Mouse (Mus musculus): ENCODE measurements at regions not wholly inside any gene's neighbourhood (a gene's known extent, or its start where the extent isn't known, plus 50 kb on each side); places are given as distances from the start of the nearest gene placed in this dataset.

GRCm38 (mm10) chr5:120340696-120341231 lies 90.7 kb upstream of the Lhx5 start:
- Histone ChIP-seq H3K27ac (replicated peaks; ENCODE audit: insufficient read depth, low read depth, low read length) (no peak overlapping the region), H3K9ac (ENCODE audit: low read depth, low read length) (no peak overlapping the region), H3K36me3 (ENCODE audit: control insufficient read depth, insufficient read depth, low read length) (no peaks in the 10 kb centered on the region), H3K4me3 (ENCODE audit: insufficient read depth, low read depth, low read length) (no peak overlapping the region), H3K4me1 (ENCODE audit: control insufficient read depth, insufficient read depth, low read length) (no peaks in the 10 kb centered on the region), H3K79me2 (ENCODE audit: control insufficient read depth, insufficient read depth, low read length) (no peaks in the 10 kb centered on the region), H3K27me3 (ENCODE audit: control insufficient read depth, insufficient read depth, low read length) (no peaks in the 10 kb centered on the region)
- WGBS: 59% methylated on average over 3 of the region's 3 CpGs
- TF ChIP-seq CTCF (IDR thresholded peaks at IDR 0.05; ENCODE audit: low read depth, low read length) (no peak), POLR2A (IDR thresholded peaks at IDR 0.05; ENCODE audit: extremely low read depth, insufficient read depth, low read length) (no peak)
- DNase-seq (ENCODE audit: extremely low read depth, low read depth, low spot score): no peak

GRCm38 (mm10) chr5:120350461-120350860 lies 81.0 kb upstream of the Lhx5 start:
- H3K4me1 ChIP-seq (ENCODE audit: control insufficient read depth, insufficient read depth, low read length): no peaks in the 10 kb centered on the region
- H3K4me3 ChIP-seq (ENCODE audit: insufficient read depth, low read depth, low read length): no peak overlapping the region
- TF ChIP-seq POLR2A (IDR thresholded peaks at IDR 0.05; ENCODE audit: extremely low read depth, insufficient read depth, low read length): no peak
- no peak for TF ChIP-seq CTCF (IDR thresholded peaks at IDR 0.05; ENCODE audit: low read depth, low read length)
- peaks cover 7% of the 10 kb centered on the region; the same call in 1 of the 2 replicates for H3K27me3 ChIP-seq (ENCODE audit: control insufficient read depth, insufficient read depth, low read length)
- no peaks in the 10 kb centered on the region for H3K36me3 ChIP-seq (ENCODE audit: control insufficient read depth, insufficient read depth, low read length)
- H3K27ac ChIP-seq (replicated peaks; ENCODE audit: insufficient read depth, low read depth, low read length): no peak overlapping the region
- H3K79me2 ChIP-seq (ENCODE audit: control insufficient read depth, insufficient read depth, low read length): no peaks in the 10 kb centered on the region
- no peak overlapping the region for H3K9ac ChIP-seq (ENCODE audit: low read depth, low read length)
- DNase-seq (ENCODE audit: extremely low read depth, low read depth, low spot score): no peak
- 75% methylated on average over 3 of the region's 3 CpGs for WGBS

- Histone ChIP-seq H3K9ac (ENCODE audit: low read depth, low read length) (no peak overlapping the region), H3K4me3 (ENCODE audit: insufficient read depth, low read depth, low read length) (no peak overlapping the region), H3K79me2 (ENCODE audit: control insufficient read depth, insufficient read depth, low read length) (no peaks in the 10 kb centered on the region), H3K27me3 (ENCODE audit: control insufficient read depth, insufficient read depth, low read length) (peaks cover 7% of the 10 kb centered on the region; the same call in 1 of the 2 replicates), H3K27ac (replicated peaks; ENCODE audit: insufficient read depth, low read depth, low read length) (no peak overlapping the region), H3K4me1 (ENCODE audit: control insufficient read depth, insufficient read depth, low read length) (no peaks in the 10 kb centered on the region), H3K36me3 (ENCODE audit: control insufficient read depth, insufficient read depth, low read length) (no peaks in the 10 kb centered on the region)
- 38% methylated on average over 5 of the region's 5 CpGs for WGBS
- DNase-seq (ENCODE audit: extremely low read depth, low read depth, low spot score): no peak
- TF ChIP-seq POLR2A (IDR thresholded peaks at IDR 0.05; ENCODE audit: extremely low read depth, insufficient read depth, low read length): no peak
- no peak for TF ChIP-seq CTCF (IDR thresholded peaks at IDR 0.05; ENCODE audit: low read depth, low read length)
These were observed 79.7 kb upstream of the Lhx5 start for GRCm38 (mm10) chr5:120351827-120352226.

GRCm38 (mm10) chr5:120353657-120354056 lies 77.8 kb upstream of the Lhx5 start:
- H3K27ac ChIP-seq (replicated peaks; ENCODE audit: insufficient read depth, low read depth, low read length): no peak overlapping the region
- no peaks in the 10 kb centered on the region for H3K4me1 ChIP-seq (ENCODE audit: control insufficient read depth, insufficient read depth, low read length)
- TF ChIP-seq POLR2A (IDR thresholded peaks at IDR 0.05; ENCODE audit: extremely low read depth, insufficient read depth, low read length) (no peak), CTCF (IDR thresholded peaks at IDR 0.05; ENCODE audit: low read depth, low read length) (no peak)
- H3K79me2 ChIP-seq (ENCODE audit: control insufficient read depth, insufficient read depth, low read length): no peaks in the 10 kb centered on the region
- H3K36me3 ChIP-seq (ENCODE audit: control insufficient read depth, insufficient read depth, low read length): no peaks in the 10 kb centered on the region
- 70% methylated on average over 5 of the region's 5 CpGs for WGBS
- H3K4me3 ChIP-seq (ENCODE audit: insufficient read depth, low read depth, low read length): no peak overlapping the region
- no peak overlapping the region for H3K9ac ChIP-seq (ENCODE audit: low read depth, low read length)
- DNase-seq (ENCODE audit: extremely low read depth, low read depth, low spot score): no peak
- H3K27me3 ChIP-seq (ENCODE audit: control insufficient read depth, insufficient read depth, low read length): peaks cover 11% of the 10 kb centered on the region; the same call in 1 of the 2 replicates

- Histone ChIP-seq H3K27ac (replicated peaks; ENCODE audit: insufficient read depth, low read depth, low read length) (no peak overlapping the region), H3K27me3 (ENCODE audit: control insufficient read depth, insufficient read depth, low read length) (peaks cover 14% of the 10 kb centered on the region; the same call in 1 of the 2 replicates), H3K9ac (ENCODE audit: low read depth, low read length) (no peak overlapping the region), H3K4me3 (ENCODE audit: insufficient read depth, low read depth, low read length) (no peak overlapping the region), H3K79me2 (ENCODE audit: control insufficient read depth, insufficient read depth, low read length) (no peaks in the 10 kb centered on the region), H3K36me3 (ENCODE audit: control insufficient read depth, insufficient read depth, low read length) (no peaks in the 10 kb centered on the region), H3K4me1 (ENCODE audit: control insufficient read depth, insufficient read depth, low read length) (no peaks in the 10 kb centered on the region)
- WGBS: 79% methylated on average over 4 of the region's 4 CpGs
- no peak for DNase-seq (ENCODE audit: extremely low read depth, low read depth, low spot score)
- TF ChIP-seq CTCF (IDR thresholded peaks at IDR 0.05; ENCODE audit: low read depth, low read length) (no peak), POLR2A (IDR thresholded peaks at IDR 0.05; ENCODE audit: extremely low read depth, insufficient read depth, low read length) (no peak)
These were observed 74.5 kb upstream of the Lhx5 start for GRCm38 (mm10) chr5:120356950-120357349.

GRCm38 (mm10) chr5:120358084-120358690 lies 73.3 kb upstream of the Lhx5 start:
- WGBS: 35% methylated on average over 20 of the region's 20 CpGs
- Histone ChIP-seq H3K27me3 (ENCODE audit: control insufficient read depth, insufficient read depth, low read length) (peaks cover 11% of the 10 kb centered on the region; the same call in 1 of the 2 replicates), H3K4me1 (ENCODE audit: control insufficient read depth, insufficient read depth, low read length) (no peaks in the 10 kb centered on the region), H3K27ac (replicated peaks; ENCODE audit: insufficient read depth, low read depth, low read length) (no peak overlapping the region), H3K36me3 (ENCODE audit: control insufficient read depth, insufficient read depth, low read length) (no peaks in the 10 kb centered on the region), H3K79me2 (ENCODE audit: control insufficient read depth, insufficient read depth, low read length) (no peaks in the 10 kb centered on the region), H3K9ac (ENCODE audit: low read depth, low read length) (no peak overlapping the region), H3K4me3 (ENCODE audit: insufficient read depth, low read depth, low read length) (no peak overlapping the region)
- DNase-seq (ENCODE audit: extremely low read depth, low read depth, low spot score): no peak
- TF ChIP-seq POLR2A (IDR thresholded peaks at IDR 0.05; ENCODE audit: extremely low read depth, insufficient read depth, low read length): no peak
- TF ChIP-seq CTCF (IDR thresholded peaks at IDR 0.05; ENCODE audit: low read depth, low read length): no peak
